Mouse (Mus musculus): Measurements from ENCODE around the gene Tmem211. TPM values are rescaled to one million over a fixed set of nuclear protein-coding genes. Genes with fewer than 3 reads are reported as not detected.

Tmem211 gene
- polyA plus RNA-seq, 1 experiment from 2014 or later, result not detected

DNA sequence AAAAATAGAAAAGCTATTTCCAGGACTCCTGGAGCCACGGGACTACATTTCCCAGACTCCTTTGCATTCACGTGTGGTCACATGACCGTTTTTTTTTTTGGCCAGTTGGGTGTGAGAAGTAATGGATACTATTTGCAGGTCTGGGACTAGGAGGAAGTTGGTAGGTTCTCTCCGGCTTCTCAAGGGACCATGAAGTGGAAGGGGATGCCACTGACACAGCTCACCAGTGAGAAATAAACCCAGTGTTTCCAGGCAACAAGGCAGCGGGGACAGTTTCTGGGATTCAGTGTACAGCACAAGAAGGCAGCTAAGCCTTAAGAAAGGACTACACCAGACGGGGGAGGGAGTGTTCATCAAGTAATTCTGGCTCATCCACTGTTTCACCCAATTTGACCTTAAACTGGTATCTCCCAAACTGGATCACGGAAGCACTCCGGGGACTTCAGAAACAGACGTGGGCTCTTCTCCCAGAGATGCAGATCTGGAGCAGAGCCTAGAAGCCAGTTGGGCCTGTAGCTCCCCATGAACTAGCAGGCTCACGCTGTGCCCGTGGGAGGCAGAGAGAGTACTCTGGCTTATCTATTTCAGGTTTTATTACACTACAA, 44.6 kb downstream of the Tmem211 start:
- Histone ChIP-seq H3K4me2 (ENCODE audit: low read depth, severe bottlenecking) (no peak overlapping the region), H3K27ac (replicated peaks; ENCODE audit: low read depth, low read length) (no peak overlapping the region), H3K27me3 (ENCODE audit: control insufficient read depth, insufficient read depth, low read length) (no peaks in the 10 kb centered on the region), H3K4me3 (ENCODE audit: low read depth, low read length) (no peak overlapping the region), H3K4me1 (ENCODE audit: control insufficient read depth, insufficient read depth, low read length) (no peaks in the 10 kb centered on the region), H3K9me3 (ENCODE audit: control insufficient read depth, low read length) (no peaks in the 10 kb centered on the region), H3K36me3 (ENCODE audit: control insufficient read depth, insufficient read depth, low read length) (no peaks in the 10 kb centered on the region), H3K9ac (ENCODE audit: low read length) (no peak overlapping the region)
- 73% methylated on average over 11 of the region's 11 CpGs for WGBS
- ATAC-seq (ENCODE audit: insufficient number of reproducible peaks, low FRiP score, low TSS enrichment, low read depth) (no peak), DNase-seq (ENCODE audit: low spot score) (no peak)

DNA sequence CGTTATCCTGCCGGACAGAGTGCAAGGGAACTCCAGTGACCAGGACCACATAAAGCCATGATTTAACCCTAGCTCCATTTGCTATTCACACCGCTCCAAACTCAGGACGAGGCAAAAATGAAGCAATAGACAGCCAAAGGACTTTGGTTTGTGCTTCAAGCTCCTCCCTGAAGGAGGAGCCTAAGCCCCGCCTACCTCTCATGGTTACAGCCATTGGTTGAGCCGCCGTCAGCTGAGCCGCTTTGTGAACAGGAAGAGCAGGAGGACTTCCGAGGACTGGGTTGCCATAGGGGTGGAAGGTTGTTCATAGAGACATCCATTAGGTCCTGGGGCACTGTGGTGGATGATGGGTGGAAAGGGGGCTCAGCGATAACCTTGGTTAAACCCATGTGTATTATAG, 49.1 kb downstream of the Tmem211 start:
- Histone ChIP-seq H3K4me1 (ENCODE audit: control insufficient read depth, insufficient read depth, low read length) (no peaks in the 10 kb centered on the region), H3K9ac (ENCODE audit: low read length) (no peak overlapping the region), H3K36me3 (ENCODE audit: control insufficient read depth, insufficient read depth, low read length) (no peaks in the 10 kb centered on the region), H3K4me3 (ENCODE audit: low read depth, low read length) (no peak overlapping the region), H3K27me3 (ENCODE audit: control insufficient read depth, insufficient read depth, low read length) (no peaks in the 10 kb centered on the region), H3K9me3 (ENCODE audit: control insufficient read depth, low read length) (no peaks in the 10 kb centered on the region), H3K4me2 (ENCODE audit: low read depth, severe bottlenecking) (no peak overlapping the region), H3K27ac (replicated peaks; ENCODE audit: low read depth, low read length) (no peak overlapping the region)
- WGBS, result 70% methylated on average over 10 of the region's 10 CpGs
- DNase-seq (ENCODE audit: low spot score) (no peak), ATAC-seq (ENCODE audit: insufficient number of reproducible peaks, low FRiP score, low TSS enrichment, low read depth) (no peak)

DNA sequence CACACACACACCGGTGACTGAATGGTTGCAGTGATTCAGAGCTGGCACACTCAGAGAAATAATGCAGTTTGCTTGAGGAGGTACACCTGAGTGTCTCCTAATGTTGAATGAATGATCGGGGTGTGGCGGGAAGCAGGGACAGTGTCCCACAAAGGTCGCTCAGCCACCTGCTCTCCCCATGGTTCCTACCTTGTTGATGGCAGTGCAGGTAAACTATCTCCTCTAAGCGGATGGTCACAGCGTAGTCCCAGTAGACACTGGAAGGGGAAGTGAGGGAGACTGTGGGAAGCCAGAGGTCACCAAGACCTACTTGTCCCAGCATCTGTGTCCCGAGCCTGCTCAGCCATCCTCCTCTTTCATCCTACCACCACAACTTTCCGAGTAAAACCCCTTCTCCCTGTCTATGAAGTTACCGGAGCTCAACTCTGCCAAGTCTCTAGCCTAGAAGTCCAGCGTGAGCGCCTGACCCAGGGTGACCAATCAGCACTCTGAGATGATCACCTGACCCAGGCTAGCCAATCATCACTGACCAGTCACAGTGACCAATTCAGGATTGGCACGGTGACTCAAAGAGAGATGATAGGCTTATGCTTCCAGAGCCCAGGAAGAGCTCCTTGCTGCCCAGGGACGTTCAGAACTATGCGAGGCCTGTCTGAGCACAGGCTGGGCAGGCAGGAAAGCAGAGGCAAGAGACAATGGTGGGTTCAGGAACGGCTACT, 53.6 kb downstream of the Tmem211 start:
- 24% methylated on average over 15 of the region's 15 CpGs for WGBS

DNA sequence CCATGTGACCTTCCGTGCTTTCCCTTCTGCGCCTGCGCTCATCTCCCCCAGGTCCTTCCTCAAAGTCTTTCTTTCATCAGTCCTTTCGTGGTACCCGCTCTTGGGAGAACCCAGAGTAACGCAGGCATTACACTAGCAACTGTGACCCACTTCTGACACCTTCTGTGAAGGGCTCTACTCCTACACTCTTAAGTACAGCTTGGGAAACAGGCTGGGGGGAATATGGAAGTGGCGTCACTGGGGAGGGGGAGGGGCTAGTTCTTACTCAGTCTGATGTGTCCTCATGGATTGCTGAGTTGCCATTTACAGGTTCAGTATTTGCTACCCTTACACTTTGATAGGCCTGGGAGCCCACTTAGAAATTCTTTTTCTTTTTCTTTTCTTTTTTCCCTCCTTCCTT, 54.8 kb downstream of the Tmem211 start:
- ATAC-seq (ENCODE audit: insufficient number of reproducible peaks, low FRiP score, low TSS enrichment, low read depth), result no peak
- Histone ChIP-seq H3K4me3 (ENCODE audit: low read depth, low read length) (no peak overlapping the region), H3K27me3 (ENCODE audit: control insufficient read depth, insufficient read depth, low read length) (peaks cover under 1% of the 10 kb centered on the region; the same call in 1 of the 2 replicates), H3K9me3 (ENCODE audit: control insufficient read depth, low read length) (no peaks in the 10 kb centered on the region), H3K4me2 (ENCODE audit: low read depth, severe bottlenecking) (no peak overlapping the region), H3K27ac (replicated peaks; ENCODE audit: low read depth, low read length) (no peak overlapping the region), H3K9ac (ENCODE audit: low read length) (no peak overlapping the region), H3K36me3 (ENCODE audit: control insufficient read depth, insufficient read depth, low read length) (no peaks in the 10 kb centered on the region), H3K4me1 (ENCODE audit: control insufficient read depth, insufficient read depth, low read length) (no peaks in the 10 kb centered on the region)
- no peak for DNase-seq (ENCODE audit: low spot score)
- WGBS, result 90% methylated on average over 7 of the region's 7 CpGs

More for the DNA sequence above, 53.6 kb downstream of the Tmem211 start:
- Histone ChIP-seq H3K9me3 (ENCODE audit: control insufficient read depth, low read length) (no peaks in the 10 kb centered on the region), H3K4me2 (ENCODE audit: low read depth, severe bottlenecking) (peak overlapping the region; percentile 51), H3K27me3 (ENCODE audit: control insufficient read depth, insufficient read depth, low read length) (no peaks in the 10 kb centered on the region), H3K4me1 (ENCODE audit: control insufficient read depth, insufficient read depth, low read length) (no peaks in the 10 kb centered on the region), H3K9ac (ENCODE audit: low read length) (no peak overlapping the region), H3K36me3 (ENCODE audit: control insufficient read depth, insufficient read depth, low read length) (no peaks in the 10 kb centered on the region), H3K4me3 (ENCODE audit: low read depth, low read length) (peak overlapping the region; percentile 34), H3K27ac (replicated peaks; ENCODE audit: low read depth, low read length) (no peak overlapping the region)
- ATAC-seq (ENCODE audit: insufficient number of reproducible peaks, low FRiP score, low TSS enrichment, low read depth) (peak; percentile 77; the same call in 1 of the 2 replicates), DNase-seq (ENCODE audit: low spot score) (peak; percentile 77)

GRCm38 (mm10) chr5:113283726-113284125, 57.0 kb downstream of the Tmem211 start:
- Histone ChIP-seq H3K27ac (replicated peaks; ENCODE audit: low read depth, low read length) (no peak overlapping the region), H3K4me3 (ENCODE audit: low read depth, low read length) (no peak overlapping the region), H3K4me2 (ENCODE audit: low read depth, severe bottlenecking) (no peak overlapping the region), H3K9me3 (ENCODE audit: control insufficient read depth, low read length) (no peaks in the 10 kb centered on the region), H3K36me3 (ENCODE audit: control insufficient read depth, insufficient read depth, low read length) (no peaks in the 10 kb centered on the region), H3K27me3 (ENCODE audit: control insufficient read depth, insufficient read depth, low read length) (peaks cover 20% of the 10 kb centered on the region), H3K9ac (ENCODE audit: low read length) (no peak overlapping the region), H3K4me1 (ENCODE audit: control insufficient read depth, insufficient read depth, low read length) (0 out of 2 replicates have a peak, but pooled peaks cover 2% of the 10 kb centered on the region)
- DNase-seq (ENCODE audit: low spot score) (no peak), ATAC-seq (ENCODE audit: insufficient number of reproducible peaks, low FRiP score, low TSS enrichment, low read depth) (no peak)
- WGBS, result 80% methylated on average over 2 of the region's 2 CpGs

DNA sequence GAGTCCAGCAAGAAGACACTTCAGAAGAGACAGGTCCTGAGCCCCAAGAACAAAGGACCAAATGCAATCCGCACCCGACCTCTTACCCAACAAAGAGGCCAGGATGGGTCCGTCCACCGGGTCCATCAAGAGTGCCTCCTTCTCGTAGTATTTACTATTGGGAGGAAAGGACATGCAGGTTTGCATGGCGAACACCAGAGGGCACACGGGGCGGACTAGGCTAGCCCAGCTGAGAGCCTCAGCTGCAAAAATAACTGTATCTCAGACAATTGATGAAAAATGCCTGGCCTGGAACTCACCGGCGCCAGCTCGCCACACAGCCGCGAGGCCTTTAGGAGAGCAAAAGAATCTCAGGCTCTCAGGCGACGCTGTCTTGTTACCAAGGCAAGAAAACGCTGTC, 58.8 kb downstream of the Tmem211 start:
- 65% methylated on average over 16 of the region's 16 CpGs for WGBS
- ATAC-seq (ENCODE audit: insufficient number of reproducible peaks, low FRiP score, low TSS enrichment, low read depth) (no peak), DNase-seq (ENCODE audit: low spot score) (no peak)
- Histone ChIP-seq H3K36me3 (ENCODE audit: control insufficient read depth, insufficient read depth, low read length) (no peaks in the 10 kb centered on the region), H3K27me3 (ENCODE audit: control insufficient read depth, insufficient read depth, low read length) (peaks cover 33% of the 10 kb centered on the region), H3K9ac (ENCODE audit: low read length) (no peak overlapping the region), H3K4me1 (ENCODE audit: control insufficient read depth, insufficient read depth, low read length) (0 out of 2 replicates have a peak, but pooled peaks cover 2% of the 10 kb centered on the region), H3K27ac (replicated peaks; ENCODE audit: low read depth, low read length) (no peak overlapping the region), H3K9me3 (ENCODE audit: control insufficient read depth, low read length) (no peaks in the 10 kb centered on the region), H3K4me2 (ENCODE audit: low read depth, severe bottlenecking) (no peak overlapping the region), H3K4me3 (ENCODE audit: low read depth, low read length) (no peak overlapping the region)

DNA sequence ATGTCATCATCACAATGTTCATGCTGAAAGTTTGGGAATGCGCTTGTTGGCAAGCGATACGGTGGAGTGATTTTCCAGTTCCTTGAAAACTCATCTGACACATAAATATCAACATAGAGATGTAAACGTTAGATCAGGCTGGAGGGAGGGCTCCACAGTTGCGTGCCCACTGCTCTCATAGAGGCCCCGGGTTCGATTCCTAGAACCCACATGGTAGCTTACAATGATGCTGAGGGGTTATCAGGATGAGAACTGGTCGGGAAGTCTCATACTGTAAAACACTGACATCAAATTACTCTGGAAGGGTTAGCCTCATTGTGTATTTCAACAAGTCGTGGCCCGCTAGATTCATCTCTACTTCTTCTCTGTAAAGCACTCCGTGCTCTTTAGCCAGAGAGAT, 59.3 kb downstream of the Tmem211 start:
- Histone ChIP-seq H3K4me1 (ENCODE audit: control insufficient read depth, insufficient read depth, low read length) (0 out of 2 replicates have a peak, but pooled peaks cover 2% of the 10 kb centered on the region), H3K4me2 (ENCODE audit: low read depth, severe bottlenecking) (no peak overlapping the region), H3K36me3 (ENCODE audit: control insufficient read depth, insufficient read depth, low read length) (no peaks in the 10 kb centered on the region), H3K4me3 (ENCODE audit: low read depth, low read length) (no peak overlapping the region), H3K9me3 (ENCODE audit: control insufficient read depth, low read length) (no peaks in the 10 kb centered on the region), H3K27ac (replicated peaks; ENCODE audit: low read depth, low read length) (no peak overlapping the region), H3K9ac (ENCODE audit: low read length) (no peak overlapping the region), H3K27me3 (ENCODE audit: control insufficient read depth, insufficient read depth, low read length) (peaks cover 33% of the 10 kb centered on the region)
- no peak for DNase-seq (ENCODE audit: low spot score)
- no peak for ATAC-seq (ENCODE audit: insufficient number of reproducible peaks, low FRiP score, low TSS enrichment, low read depth)
- WGBS, result 74% methylated on average over 11 of the region's 11 CpGs

DNA sequence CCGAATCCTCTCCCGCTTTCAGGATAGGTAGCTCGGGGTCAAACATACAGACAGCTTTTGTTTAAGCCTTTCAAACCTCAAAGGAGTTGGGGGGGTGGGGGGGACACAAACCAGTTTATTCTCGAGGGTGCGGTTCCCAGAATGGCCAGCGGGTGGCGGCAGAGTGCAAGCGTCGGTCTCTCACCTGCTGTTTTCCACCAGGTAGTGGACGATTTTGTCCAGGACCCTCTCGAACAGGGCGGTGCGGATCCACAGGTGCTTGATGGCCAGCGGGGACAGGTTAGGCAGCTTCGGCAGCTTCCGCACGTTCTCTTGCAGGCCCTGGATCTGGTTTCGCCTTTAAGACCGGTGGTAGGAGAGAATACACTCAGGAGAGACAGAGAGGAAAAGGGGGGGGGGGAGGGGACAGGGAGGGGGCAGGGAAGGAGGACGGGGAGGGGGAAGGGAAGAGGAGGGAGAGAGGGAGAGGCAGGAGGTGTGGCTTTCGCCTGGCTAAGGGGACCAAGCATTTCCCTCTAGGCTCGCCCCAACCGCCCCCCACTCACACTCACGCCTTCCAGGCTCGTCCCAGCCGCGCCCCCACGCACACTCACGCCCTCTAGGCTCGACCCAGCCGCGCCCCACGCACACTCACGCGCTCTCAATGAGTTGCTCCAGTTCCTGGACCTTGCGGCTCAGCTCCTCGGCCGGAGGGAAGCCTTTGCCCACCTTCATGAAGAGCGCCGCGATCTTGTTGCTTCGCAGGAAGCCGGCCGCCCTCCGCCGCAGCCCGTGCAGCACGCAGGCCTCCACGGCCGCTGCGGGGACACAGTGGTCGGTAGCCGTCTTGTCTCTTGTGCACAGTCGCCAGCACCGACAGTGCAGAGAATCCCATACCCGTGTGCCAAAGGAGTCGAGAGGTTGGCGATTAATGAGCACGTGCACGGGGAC, 60.1 kb downstream of the Tmem211 start:
- Histone ChIP-seq H3K36me3 (ENCODE audit: control insufficient read depth, insufficient read depth, low read length) (no peaks in the 10 kb centered on the region), H3K4me2 (ENCODE audit: low read depth, severe bottlenecking) (no peak overlapping the region), H3K9me3 (ENCODE audit: control insufficient read depth, low read length) (no peaks in the 10 kb centered on the region), H3K4me1 (ENCODE audit: control insufficient read depth, insufficient read depth, low read length) (0 out of 2 replicates have a peak, but pooled peaks cover 2% of the 10 kb centered on the region), H3K27ac (replicated peaks; ENCODE audit: low read depth, low read length) (no peak overlapping the region), H3K9ac (ENCODE audit: low read length) (no peak overlapping the region), H3K4me3 (ENCODE audit: low read depth, low read length) (no peak overlapping the region), H3K27me3 (ENCODE audit: control insufficient read depth, insufficient read depth, low read length) (peaks cover 33% of the 10 kb centered on the region)
- DNase-seq (ENCODE audit: low spot score), result peak; percentile 78
- no peak for ATAC-seq (ENCODE audit: insufficient number of reproducible peaks, low FRiP score, low TSS enrichment, low read depth)
- 2% methylated on average over 59 of the region's 60 CpGs for WGBS

Data from limb, embryonic 11.5 days (tissue).